Mouse (Mus musculus) stomach, embryonic 16.5 days (tissue): ENCODE data around the gene Mlh3. TPM values are rescaled to one million over a fixed set of nuclear protein-coding genes. Genes with fewer than 3 reads are reported as not detected.

Experiments
- ATAC-seq: fragments of 200-750 bp; cut with Nextera tagmentation; 2 replicates; pipeline ENCODE4 v1.8.0; 2017; ENCODE audit warnings: moderate number of reproducible peaks, moderate TSS enrichment; ENCODE audit not compliant: insufficient read depth, low FRiP score
- H3K27ac ChIP-seq: fragments of 300-500 bp; sonication (generic); 2 replicates; pipeline ENCODE4 v1.5.1; 2014; ENCODE audit warnings: low read length
- H3K27me3 ChIP-seq: fragments of 300-500 bp; sonication (generic); 2 replicates; pipeline ENCODE4 v1.6.1; 2014; ENCODE audit warnings: low read length, control low read depth, mixed read lengths; ENCODE audit not compliant: control insufficient read depth, insufficient read depth
- H3K36me3 ChIP-seq: fragments of 300-500 bp; sonication (generic); 2 replicates; pipeline ENCODE4 v1.6.1; 2014; ENCODE audit warnings: low read length; ENCODE audit not compliant: control insufficient read depth, insufficient read depth
- H3K4me1 ChIP-seq: fragments of 300-500 bp; sonication (generic); 2 replicates; pipeline ENCODE4 v1.6.1; 2014; ENCODE audit warnings: low read length, control low read depth, mixed read lengths; ENCODE audit not compliant: control insufficient read depth, insufficient read depth
- H3K4me2 ChIP-seq: fragments of 300-500 bp; sonication (generic); 2 replicates; pipeline ENCODE4 v1.6.1; 2014; ENCODE audit warnings: low read depth, low read length, mixed read lengths
- H3K4me3 ChIP-seq: fragments of 300-500 bp; sonication (generic); replicated peaks from 2 replicates; pipeline ENCODE4 v1.5.1; 2014; ENCODE audit warnings: mild to moderate bottlenecking, low read length
- H3K9ac ChIP-seq: fragments of 300-500 bp; sonication (generic); 2 replicates; pipeline ENCODE4 v1.6.1; 2014; ENCODE audit warnings: low read length
- H3K9me3 ChIP-seq: fragments of 300-500 bp; sonication (generic); replicated peaks from 2 replicates; pipeline ENCODE4 v1.6.1; 2016; ENCODE audit warnings: low read length, control low read depth; ENCODE audit not compliant: control insufficient read depth
- WGBS: fragments of 180-500 bp; shearing (Covaris S2); extraction: QIAGEN DNeasy Blood & Tissue Kit; methylation state at CpG from one replicate; pipeline ENCODE4 v1.1.7; 2014; 5-methylcytosine and 5-hydroxymethylcytosine counted together
- polyA plus RNA-seq: library from polyadenylated mRNA; unstranded; fragments of >200 nt; fragmentation: Nextera tagmentation; extraction: Ambion mirVana; gene quantifications from 2 replicates; pipeline ENCODE4 v1.2.1, GENCODE M21; 2015

Gene Mlh3
- polyA plus RNA-seq, 1 experiment from 2014 or later = 8.4 TPM

DNA sequence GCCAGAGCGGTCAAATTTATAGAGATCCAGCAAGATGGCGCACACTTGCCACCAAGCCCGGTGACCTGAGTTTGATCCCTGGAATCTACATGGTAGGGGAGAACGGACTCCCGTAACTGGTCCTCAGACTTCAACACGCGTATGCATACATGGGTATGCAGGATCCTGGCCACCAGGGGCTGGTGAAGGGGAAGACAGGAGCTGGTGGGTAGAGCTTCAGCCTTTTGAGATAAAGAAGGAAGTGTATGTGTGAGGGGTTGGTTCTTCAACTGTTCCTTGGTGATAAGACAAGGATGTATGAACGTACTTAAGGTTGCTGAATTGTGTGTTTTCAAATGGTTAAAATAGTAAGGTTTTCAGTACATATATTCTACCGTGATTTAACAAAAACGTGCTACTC, 8.5 kb upstream of the Mlh3 start:
- no peak overlapping the region for H3K4me3 ChIP-seq
- 0 out of 2 replicates have a peak, but pooled peaks cover 6% of the 10 kb centered on the region for H3K36me3 ChIP-seq
- H3K9me3 ChIP-seq = no peaks in the 10 kb centered on the region
- no peak overlapping the region for H3K27ac ChIP-seq
- peaks cover 4% of the 10 kb centered on the region for H3K4me1 ChIP-seq
- H3K27me3 ChIP-seq = no peaks in the 10 kb centered on the region
- 93% methylated on average over 10 of the region's 10 CpGs for WGBS
- no peak for ATAC-seq
- no peak overlapping the region for H3K4me2 ChIP-seq
- no peak overlapping the region for H3K9ac ChIP-seq

DNA sequence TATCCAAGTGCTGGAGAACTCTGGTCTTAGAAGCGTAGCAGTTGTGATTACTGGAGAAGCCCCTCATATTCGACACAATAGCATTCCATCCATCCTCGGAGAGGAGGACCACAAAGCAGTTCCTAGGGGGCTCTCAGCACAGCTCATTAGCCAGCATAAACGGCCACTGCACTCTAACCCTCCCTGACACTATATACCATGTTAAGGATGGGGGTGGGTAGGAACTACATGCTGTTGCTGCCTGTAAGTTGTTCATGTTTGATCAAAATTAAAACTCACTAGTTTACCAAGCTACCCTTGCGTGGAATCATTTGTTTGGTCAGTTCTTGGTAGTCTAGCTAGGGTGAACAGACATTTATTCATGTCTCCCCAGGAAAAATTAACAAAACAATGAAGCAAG, 5.9 kb upstream of the Mlh3 start:
- H3K4me2 ChIP-seq = no peak overlapping the region
- ATAC-seq = no peak
- H3K36me3 ChIP-seq = 0 out of 2 replicates have a peak, but pooled peaks cover 6% of the 10 kb centered on the region
- WGBS = 79% methylated on average over 5 of the region's 5 CpGs
- no peak overlapping the region for H3K27ac ChIP-seq
- no peaks in the 10 kb centered on the region for H3K27me3 ChIP-seq
- peaks cover 6% of the 10 kb centered on the region for H3K4me1 ChIP-seq
- no peak overlapping the region for H3K9ac ChIP-seq
- no peaks in the 10 kb centered on the region for H3K9me3 ChIP-seq
- no peak overlapping the region for H3K4me3 ChIP-seq

GRCm38 (mm10) chr12:85273508-85273907, 3.1 kb upstream of the Mlh3 start:
- H3K9ac ChIP-seq = no peak overlapping the region
- peak overlapping the region; percentile 72 for H3K27ac ChIP-seq
- H3K4me1 ChIP-seq = peaks cover 2% of the 10 kb centered on the region; the same call in 1 of the 2 replicates
- H3K27me3 ChIP-seq = no peaks in the 10 kb centered on the region
- peak; percentile 58 for ATAC-seq
- no peaks in the 10 kb centered on the region for H3K9me3 ChIP-seq
- no peak overlapping the region for H3K4me3 ChIP-seq
- 0 out of 2 replicates have a peak, but pooled peaks cover 6% of the 10 kb centered on the region for H3K36me3 ChIP-seq
- H3K4me2 ChIP-seq = no peak overlapping the region
- WGBS = 33% methylated on average over 10 of the region's 10 CpGs

DNA sequence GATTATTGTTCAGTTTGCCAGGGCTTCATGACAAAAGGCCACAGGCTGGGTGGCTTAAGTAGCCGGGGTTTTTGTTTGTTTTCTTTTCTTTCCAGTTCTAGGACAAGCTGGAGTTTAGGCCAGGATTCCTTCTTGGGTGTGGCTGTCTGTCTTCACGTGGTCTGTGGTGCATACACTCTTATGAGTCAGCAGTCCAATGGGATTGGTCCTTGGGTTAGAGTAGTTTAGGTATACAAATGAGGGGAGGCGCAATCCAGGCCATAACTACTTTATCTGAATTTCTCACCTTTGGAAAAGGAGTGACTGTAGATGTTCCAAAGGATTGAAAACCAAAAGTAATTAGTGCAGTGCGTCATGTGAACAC, 1.4 kb upstream of the Mlh3 start:
- no peaks in the 10 kb centered on the region; the same call in 1 of the 2 replicates for H3K9me3 ChIP-seq
- no peak overlapping the region for H3K9ac ChIP-seq
- WGBS = 61% methylated on average over 4 of the region's 4 CpGs
- peaks cover 2% of the 10 kb centered on the region; the same call in 1 of the 2 replicates for H3K4me1 ChIP-seq
- H3K27me3 ChIP-seq = no peaks in the 10 kb centered on the region
- no peak overlapping the region for H3K4me2 ChIP-seq
- H3K4me3 ChIP-seq = no peak overlapping the region
- H3K36me3 ChIP-seq = 0 out of 2 replicates have a peak, but pooled peaks cover 4% of the 10 kb centered on the region
- H3K27ac ChIP-seq = no peak overlapping the region
- no peak for ATAC-seq

DNA sequence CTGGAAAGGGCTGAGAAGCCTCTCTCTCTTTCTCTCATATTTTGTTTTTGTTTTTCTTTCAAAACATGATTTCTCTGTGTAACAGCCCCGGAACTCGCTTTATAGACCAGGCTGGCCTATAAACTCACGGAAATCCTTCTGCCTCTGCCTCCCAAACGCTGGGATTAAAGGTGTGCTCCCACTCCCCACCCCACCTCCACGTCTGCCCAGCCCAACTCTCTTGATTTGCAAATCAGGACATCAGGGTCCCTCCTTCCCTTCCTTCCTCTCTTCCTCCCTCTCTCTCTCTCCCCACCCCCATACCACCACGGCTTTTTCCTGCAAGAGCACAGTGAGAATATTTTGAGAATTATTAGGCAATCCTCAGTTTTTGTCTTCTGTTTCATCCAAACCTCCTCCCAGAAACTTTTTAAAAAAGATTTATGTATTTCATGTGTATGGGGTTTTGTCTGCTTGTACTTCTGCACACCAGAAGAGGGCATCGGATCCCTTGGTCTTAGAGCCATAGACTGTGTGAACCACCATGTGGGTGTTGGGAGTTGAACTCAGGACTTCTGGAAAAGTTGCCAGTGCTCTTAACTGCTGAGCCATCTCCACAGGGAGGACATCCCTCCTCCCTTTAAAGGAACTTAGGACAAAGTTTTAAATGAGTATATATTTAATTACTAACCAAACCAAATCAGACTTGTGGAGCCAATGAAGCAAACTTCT, 888 bp upstream of the Mlh3 start:
- Histone ChIP-seq H3K27ac (no peak overlapping the region), H3K4me3 (no peak overlapping the region), H3K9me3 (no peaks in the 10 kb centered on the region; the same call in 1 of the 2 replicates), H3K4me2 (no peak overlapping the region), H3K36me3 (0 out of 2 replicates have a peak, but pooled peaks cover 4% of the 10 kb centered on the region), H3K27me3 (no peaks in the 10 kb centered on the region), H3K9ac (no peak overlapping the region), H3K4me1 (peaks cover 2% of the 10 kb centered on the region; the same call in 1 of the 2 replicates)
- WGBS = 76% methylated on average over 7 of the region's 7 CpGs
- no peak for ATAC-seq

- H3K36me3 ChIP-seq = 0 out of 2 replicates have a peak, but pooled peaks cover 2% of the 10 kb centered on the region
- peaks cover 7% of the 10 kb centered on the region; the same call in 1 of the 2 replicates for H3K4me1 ChIP-seq
- H3K4me3 ChIP-seq = peak overlapping the region; percentile 48
- peak overlapping the region; percentile 64 for H3K4me2 ChIP-seq
- WGBS = 40% methylated on average over 3 of the region's 3 CpGs
- no peaks in the 10 kb centered on the region for H3K27me3 ChIP-seq
- no peak for ATAC-seq
- H3K9ac ChIP-seq = peak overlapping the region; percentile 72
- no peaks in the 10 kb centered on the region; the same call in 1 of the 2 replicates for H3K9me3 ChIP-seq
- H3K27ac ChIP-seq = peak overlapping the region; percentile 43
Observed at GRCm38 (mm10) chr12:85269821-85270220, 578 bp downstream of the Mlh3 start.

DNA sequence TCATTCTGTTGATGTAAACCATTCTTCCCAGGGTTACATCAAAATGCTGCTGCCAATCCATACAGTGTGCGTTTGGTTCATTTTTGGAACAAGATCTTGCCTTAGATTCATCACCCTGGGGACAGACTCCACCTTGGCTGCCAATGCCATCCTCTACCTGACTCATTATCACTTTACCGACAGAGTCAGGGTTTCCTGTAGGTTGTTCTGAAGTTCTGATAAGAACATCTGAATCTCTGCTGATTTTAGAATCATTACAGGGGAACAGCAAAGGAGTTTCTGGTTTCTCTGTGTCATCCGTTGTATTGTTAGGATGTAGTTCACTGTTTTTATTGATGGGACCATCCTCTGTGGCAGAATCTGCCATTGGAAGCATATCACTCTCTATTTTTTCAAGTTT, 4.2 kb downstream of the Mlh3 start:
- WGBS = 79% methylated on average over 3 of the region's 3 CpGs
- ATAC-seq = no peak
- H3K4me1 ChIP-seq = peaks cover 20% of the 10 kb centered on the region; the same call in 1 of the 2 replicates

GRCm38 (mm10) chr12:85264940-85265339, 5.5 kb downstream of the Mlh3 start:
- peak overlapping the region; percentile 42; the same call in 1 of the 2 replicates for H3K27ac ChIP-seq

More for the DNA sequence above, 4.2 kb downstream of the Mlh3 start:
- no peak overlapping the region for H3K27ac ChIP-seq
- no peak overlapping the region for H3K4me2 ChIP-seq
- H3K27me3 ChIP-seq = no peaks in the 10 kb centered on the region
- H3K9ac ChIP-seq = no peak overlapping the region
- H3K4me3 ChIP-seq = no peak overlapping the region
- no peaks in the 10 kb centered on the region; the same call in 1 of the 2 replicates for H3K9me3 ChIP-seq
- no peaks in the 10 kb centered on the region for H3K36me3 ChIP-seq

GRCm38 (mm10) chr12:85264531-85264930, 5.9 kb downstream of the Mlh3 start:
- H3K9me3 ChIP-seq = no peaks in the 10 kb centered on the region; the same call in 1 of the 2 replicates
- WGBS = 51% methylated on average over 8 of the region's 8 CpGs
- H3K36me3 ChIP-seq = no peaks in the 10 kb centered on the region
- no peak overlapping the region for H3K4me2 ChIP-seq
- H3K4me1 ChIP-seq = peaks cover 20% of the 10 kb centered on the region; the same call in 1 of the 2 replicates
- H3K27me3 ChIP-seq = no peaks in the 10 kb centered on the region
- no peak overlapping the region for H3K4me3 ChIP-seq
- peak; percentile 74; the same call in 1 of the 2 replicates for ATAC-seq
- H3K9ac ChIP-seq = no peak overlapping the region
- H3K27ac ChIP-seq = peak overlapping the region; percentile 73

More at GRCm38 (mm10) chr12:85264940-85265339, 5.5 kb downstream of the Mlh3 start:
- H3K27me3 ChIP-seq = no peaks in the 10 kb centered on the region
- WGBS = 38% methylated on average over 7 of the region's 7 CpGs
- H3K4me3 ChIP-seq = no peak overlapping the region
- no peak overlapping the region for H3K4me2 ChIP-seq
- peaks cover 20% of the 10 kb centered on the region; the same call in 1 of the 2 replicates for H3K4me1 ChIP-seq
- H3K9me3 ChIP-seq = no peaks in the 10 kb centered on the region; the same call in 1 of the 2 replicates
- no peak; the same call in 1 of the 2 replicates for ATAC-seq
- no peak overlapping the region for H3K9ac ChIP-seq
- no peaks in the 10 kb centered on the region for H3K36me3 ChIP-seq
